Mouse (Mus musculus): Measurements from ENCODE around the gene Gm9. TPM values are rescaled to one million over a fixed set of nuclear protein-coding genes. Genes with fewer than 3 reads are reported as not detected.
"Not testable (repeated sequence)": the region's sequence is repeated elsewhere in the genome, so short reads cannot be mapped to it uniquely, and the experiment has no call there.

Gm9 gene
- polyA plus RNA-seq, 1 experiment from 2014 or later = not detected

GRCm38 (mm10) chrX:37184401-37184800 lies 26.4 kb downstream of the Gm9 start:
- not testable (repeated sequence) for H3K9me3 ChIP-seq (ENCODE audit: control insufficient read depth, low read length); H3K4me3 ChIP-seq (ENCODE audit: low read depth, low read length); ATAC-seq (replicated peaks; ENCODE audit: low FRiP score); H3K36me3 ChIP-seq (ENCODE audit: control insufficient read depth, insufficient read depth, low read length); H3K27ac ChIP-seq (ENCODE audit: low read depth, low read length); H3K9ac ChIP-seq (ENCODE audit: low read length); H3K4me1 ChIP-seq (replicated peaks; ENCODE audit: control insufficient read depth, insufficient read depth, low read length); H3K27me3 ChIP-seq (ENCODE audit: control insufficient read depth, insufficient read depth, low read length); DNase-seq (ENCODE audit: low spot score); H3K4me2 ChIP-seq (ENCODE audit: low read depth, low read length, severe bottlenecking)
- 66% methylated on average over 8 of the region's 8 CpGs for WGBS

GRCm38 (mm10) chrX:37168742-37169141 lies 42.1 kb downstream of the Gm9 start, which contains the start of gene Akap14:
Akap14 (minus strand) TSS chrX:37168842.
- WGBS = 49% methylated on average over 5 of the region's 5 CpGs
- no peaks in the 10 kb centered on the region for H3K4me1 ChIP-seq (replicated peaks; ENCODE audit: control insufficient read depth, insufficient read depth, low read length)
- DNase-seq (ENCODE audit: low spot score) = no peak

GRCm38 (mm10) chrX:37167085-37167484 lies 43.8 kb downstream of the Gm9 start:
- Histone ChIP-seq H3K9ac (ENCODE audit: low read length) (no peak overlapping the region), H3K27me3 (ENCODE audit: control insufficient read depth, insufficient read depth, low read length) (no peaks in the 10 kb centered on the region), H3K36me3 (ENCODE audit: control insufficient read depth, insufficient read depth, low read length) (no peaks in the 10 kb centered on the region), H3K27ac (ENCODE audit: low read depth, low read length) (no peak overlapping the region), H3K4me1 (replicated peaks; ENCODE audit: control insufficient read depth, insufficient read depth, low read length) (no peaks in the 10 kb centered on the region), H3K4me2 (ENCODE audit: low read depth, low read length, severe bottlenecking) (no peak overlapping the region), H3K9me3 (ENCODE audit: control insufficient read depth, low read length) (no peaks in the 10 kb centered on the region), H3K4me3 (ENCODE audit: low read depth, low read length) (no peak overlapping the region)
- DNase-seq (ENCODE audit: low spot score) (no peak), ATAC-seq (replicated peaks; ENCODE audit: low FRiP score) (no peak)
- 45% methylated on average over 3 of the region's 3 CpGs for WGBS

More at GRCm38 (mm10) chrX:37168742-37169141, 42.1 kb downstream of the Gm9 start, which contains the start of gene Akap14:
- Histone ChIP-seq H3K27me3 (ENCODE audit: control insufficient read depth, insufficient read depth, low read length) (no peaks in the 10 kb centered on the region), H3K27ac (ENCODE audit: low read depth, low read length) (no peak within 1 kb of the TSS), H3K4me3 (ENCODE audit: low read depth, low read length) (no peak within 1 kb of the TSS), H3K9me3 (ENCODE audit: control insufficient read depth, low read length) (no peaks in the 10 kb centered on the region), H3K9ac (ENCODE audit: low read length) (no peak within 1 kb of the TSS), H3K36me3 (ENCODE audit: control insufficient read depth, insufficient read depth, low read length) (no peaks in the 10 kb centered on the region), H3K4me2 (ENCODE audit: low read depth, low read length, severe bottlenecking) (no peak within 1 kb of the TSS)
- no peak for ATAC-seq (replicated peaks; ENCODE audit: low FRiP score)

DNA sequence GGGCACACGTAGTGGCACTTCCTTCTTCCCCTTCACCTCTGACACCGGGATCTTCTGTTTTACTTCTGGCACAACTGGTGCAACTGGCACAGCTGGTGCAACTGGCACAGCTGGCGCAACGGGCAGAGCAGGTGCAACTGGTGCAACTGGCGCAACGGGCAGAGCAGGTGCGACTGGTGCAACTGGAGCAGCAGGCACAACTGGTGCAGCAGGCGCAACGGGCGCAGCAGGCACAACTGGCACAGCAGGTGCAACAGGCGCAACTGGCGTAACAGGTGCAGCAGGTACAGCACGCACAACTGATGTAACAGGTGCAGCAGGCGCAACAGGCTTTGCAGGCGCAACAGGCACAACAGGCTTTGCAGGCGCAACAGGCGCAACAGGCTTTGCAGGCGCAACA lies 47.7 kb downstream of the Gm9 start:
- Histone ChIP-seq H3K9me3 (ENCODE audit: control insufficient read depth, low read length) (no peaks in the 10 kb centered on the region), H3K4me1 (replicated peaks; ENCODE audit: control insufficient read depth, insufficient read depth, low read length) (no peaks in the 10 kb centered on the region), H3K4me2 (ENCODE audit: low read depth, low read length, severe bottlenecking) (no peak overlapping the region), H3K4me3 (ENCODE audit: low read depth, low read length) (no peak overlapping the region), H3K9ac (ENCODE audit: low read length) (no peak overlapping the region), H3K36me3 (ENCODE audit: control insufficient read depth, insufficient read depth, low read length) (no peaks in the 10 kb centered on the region), H3K27ac (ENCODE audit: low read depth, low read length) (no peak overlapping the region), H3K27me3 (ENCODE audit: control insufficient read depth, insufficient read depth, low read length) (no peaks in the 10 kb centered on the region)
- ATAC-seq (replicated peaks; ENCODE audit: low FRiP score) (no peak), DNase-seq (ENCODE audit: low spot score) (no peak)
- WGBS = 76% methylated on average over 18 of the region's 18 CpGs

GRCm38 (mm10) chrX:37161169-37161568 lies 49.7 kb downstream of the Gm9 start:
- no peak overlapping the region for H3K4me2 ChIP-seq (ENCODE audit: low read depth, low read length, severe bottlenecking)
- H3K9me3 ChIP-seq (ENCODE audit: control insufficient read depth, low read length) = no peaks in the 10 kb centered on the region
- no peak for ATAC-seq (replicated peaks; ENCODE audit: low FRiP score)
- no peak for DNase-seq (ENCODE audit: low spot score)
- H3K27me3 ChIP-seq (ENCODE audit: control insufficient read depth, insufficient read depth, low read length) = no peaks in the 10 kb centered on the region
- H3K9ac ChIP-seq (ENCODE audit: low read length) = no peak overlapping the region
- 78% methylated on average over 10 of the region's 10 CpGs for WGBS
- H3K4me3 ChIP-seq (ENCODE audit: low read depth, low read length) = no peak overlapping the region
- no peak overlapping the region for H3K27ac ChIP-seq (ENCODE audit: low read depth, low read length)
- H3K36me3 ChIP-seq (ENCODE audit: control insufficient read depth, insufficient read depth, low read length) = no peaks in the 10 kb centered on the region
- H3K4me1 ChIP-seq (replicated peaks; ENCODE audit: control insufficient read depth, insufficient read depth, low read length) = no peaks in the 10 kb centered on the region

Other genes with a start within 250 kb of the Gm9 start
- 42.9 and 43.6 TPM in 2 replicates for gene Sept6, start 219.2 kb downstream of the Gm9 start, polyA plus RNA-seq (2014; fragmentation: Nextera tagmentation; extraction: Ambion mirVana)
- not detected in 2 replicates for gene Sowahd, start 162.2 kb downstream of the Gm9 start, polyA plus RNA-seq (2014; fragmentation: Nextera tagmentation; extraction: Ambion mirVana)
- gene Rpl39, start 125.6 kb downstream of the Gm9 start, polyA plus RNA-seq (2014; fragmentation: Nextera tagmentation; extraction: Ambion mirVana) = 386 and 448 TPM in 2 replicates
- gene Upf3b, start 100.7 kb downstream of the Gm9 start, polyA plus RNA-seq (2014; fragmentation: Nextera tagmentation; extraction: Ambion mirVana) = 25.6 and 25.8 TPM in 2 replicates
- gene Nkap, start 84.2 kb downstream of the Gm9 start, polyA plus RNA-seq (2014; fragmentation: Nextera tagmentation; extraction: Ambion mirVana) = 24.3 and 27.4 TPM in 2 replicates
- 0.11 TPM in 1 of 2 replicates, not detected in the other for gene Akap14, start 42.2 kb downstream of the Gm9 start, polyA plus RNA-seq (2014; fragmentation: Nextera tagmentation; extraction: Ambion mirVana)
- 366 and 371 TPM in 2 replicates for gene Ndufa1, start 19.9 kb downstream of the Gm9 start, polyA plus RNA-seq (2014; fragmentation: Nextera tagmentation; extraction: Ambion mirVana)
- 13.1 and 13.3 TPM in 2 replicates for gene Rnf113a1, start 19.8 kb downstream of the Gm9 start, polyA plus RNA-seq (2014; fragmentation: Nextera tagmentation; extraction: Ambion mirVana)
- not detected in 2 replicates for gene Rhox1, start 11.2 kb upstream of the Gm9 start, polyA plus RNA-seq (2014; fragmentation: Nextera tagmentation; extraction: Ambion mirVana)
- gene Rhox2a, start 33.9 kb upstream of the Gm9 start, polyA plus RNA-seq (2014; fragmentation: Nextera tagmentation; extraction: Ambion mirVana) = 0.64 and 0.71 TPM in 2 replicates
- gene Rhox3a, start 38.9 kb upstream of the Gm9 start, polyA plus RNA-seq (2014; fragmentation: Nextera tagmentation; extraction: Ambion mirVana) = not detected in 2 replicates
- 0.27 TPM in 1 of 2 replicates, not detected in the other for gene Rhox4a, start 54.3 kb upstream of the Gm9 start, polyA plus RNA-seq (2014; fragmentation: Nextera tagmentation; extraction: Ambion mirVana)
- not detected in 2 replicates for gene Rhox3a2, start 169.0 kb upstream of the Gm9 start, polyA plus RNA-seq (2014; fragmentation: Nextera tagmentation; extraction: Ambion mirVana)
- gene Rhox4a2, start 179.8 kb upstream of the Gm9 start, polyA plus RNA-seq (2014; fragmentation: Nextera tagmentation; extraction: Ambion mirVana) = 1.1 and 1.2 TPM in 2 replicates
- 0.57 TPM in 1 of 2 replicates, not detected in the other for gene Rhox2b, start 201.0 kb upstream of the Gm9 start, polyA plus RNA-seq (2014; fragmentation: Nextera tagmentation; extraction: Ambion mirVana)
- gene Rhox4b, start 221.5 kb upstream of the Gm9 start, polyA plus RNA-seq (2014; fragmentation: Nextera tagmentation; extraction: Ambion mirVana) = not detected in 2 replicates
- 0.49 and 1.0 TPM in 2 replicates for gene Rhox2c, start 242.6 kb upstream of the Gm9 start, polyA plus RNA-seq (2014; fragmentation: Nextera tagmentation; extraction: Ambion mirVana)
- gene Rhox3c, start 247.5 kb upstream of the Gm9 start, polyA plus RNA-seq (2014; fragmentation: Nextera tagmentation; extraction: Ambion mirVana) = not detected in 2 replicates

Data from forebrain, embryonic 11.5 days (tissue).